Mouse (Mus musculus) myocyte (in vitro differentiated cells): ENCODE results near the gene Gm21885.

Source experiments
- CEBPB ChIP-seq: IDR thresholded peaks from 2 replicates; pipeline ENCODE4 v1.6.1; 2011; ENCODE audit warnings: mild to moderate bottlenecking, moderate library complexity; ENCODE audit not compliant: poor library complexity, insufficient read depth, severe bottlenecking
- E2F4 ChIP-seq: IDR thresholded peaks from one replicate; pipeline ENCODE4 v1.6.1; 2011; ENCODE audit warnings: mild to moderate bottlenecking, control low read depth, moderate library complexity; ENCODE audit not compliant: insufficient read depth
- MAX ChIP-seq: IDR thresholded peaks from one replicate; pipeline ENCODE4 v1.6.1; 2011; ENCODE audit warnings: low read depth, mild to moderate bottlenecking, control low read depth
- MYOD1 ChIP-seq, 3 experiments: IDR thresholded peaks; one replicate each; pipeline ENCODE4 v1.6.1; 2011; ENCODE audit warnings: control low read depth in 2 of 3, low read depth in 2 of 3, mild to moderate bottlenecking in 2 of 3, moderate library complexity in 1 of 3; ENCODE audit not compliant: insufficient read length in 2 of 3, control insufficient read depth in 1 of 3
- MYOG ChIP-seq, 3 experiments: IDR thresholded peaks; one replicate each; pipeline ENCODE4 v1.6.1; 2011; ENCODE audit warnings: control low read depth in 2 of 3, low read depth in 2 of 3, mild to moderate bottlenecking in 2 of 3; ENCODE audit not compliant: insufficient read length in 2 of 3, control insufficient read depth in 1 of 3, insufficient read depth in 1 of 3
- POLR2A ChIP-seq: IDR thresholded peaks from one replicate; pipeline ENCODE4 v1.6.1; 2011; ENCODE audit warnings: low read depth, mild to moderate bottlenecking, control low read depth, moderate library complexity; ENCODE audit not compliant: insufficient read length
- POLR2AphosphoS2 ChIP-seq: IDR thresholded peaks from one replicate; pipeline ENCODE4 v1.6.1; 2011; ENCODE audit warnings: low read depth, control low read depth; ENCODE audit not compliant: insufficient read length
- REST ChIP-seq: IDR thresholded peaks from one replicate; pipeline ENCODE4 v1.6.1; 2011; ENCODE audit warnings: mild to moderate bottlenecking, control low read depth, moderate library complexity; ENCODE audit not compliant: insufficient read depth, insufficient read length
- SRF ChIP-seq: IDR thresholded peaks from one replicate; pipeline ENCODE4 v1.6.1; 2011; ENCODE audit warnings: low read depth; ENCODE audit not compliant: control insufficient read depth, insufficient read length
- TCF12 ChIP-seq: IDR thresholded peaks from one replicate; pipeline ENCODE4 v1.6.1; 2011; ENCODE audit warnings: mild to moderate bottlenecking, control low read depth; ENCODE audit not compliant: poor library complexity, insufficient read depth, severe bottlenecking
- TCF3 ChIP-seq: IDR thresholded peaks from one replicate; pipeline ENCODE4 v1.6.1; 2011; ENCODE audit warnings: low read depth, control low read depth; ENCODE audit not compliant: insufficient read length
- USF1 ChIP-seq: IDR thresholded peaks from one replicate; pipeline ENCODE4 v1.6.1; 2011; ENCODE audit warnings: low read depth, mild to moderate bottlenecking, control low read depth, moderate library complexity

DNA sequence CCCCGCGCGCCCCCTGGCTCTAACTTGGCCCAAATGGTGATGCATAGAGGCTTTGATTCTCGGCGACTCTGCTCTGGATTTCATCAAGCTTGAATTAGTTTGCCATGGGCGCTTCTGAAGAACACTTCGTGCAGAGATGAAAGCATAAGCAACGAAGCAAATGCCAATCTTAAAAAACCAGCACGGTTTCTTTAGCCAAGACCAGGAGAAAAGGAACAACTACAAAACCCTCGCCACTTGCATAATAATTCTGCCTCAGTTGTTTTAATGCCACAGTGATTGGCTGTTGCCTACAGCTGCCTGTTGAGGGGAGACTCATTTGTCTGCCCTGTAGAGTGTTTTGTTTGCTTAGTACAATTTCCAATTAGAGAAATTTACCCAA is 47.0 kb downstream of the Gm21885 start:
- TF ChIP-seq MAX: no peak
- TF ChIP-seq POLR2A: no peak
- no peak for TF ChIP-seq POLR2AphosphoS2
- TF ChIP-seq TCF3: no peak
- no peak for TF ChIP-seq E2F4
- TF ChIP-seq TCF12: no peak
- TF ChIP-seq USF1: no peak
- TF ChIP-seq SRF: no peak
- TF ChIP-seq MYOD1 (IDR thresholded peaks at IDR 0.05; ENCODE audit: control insufficient read depth in 1 of 3, insufficient read length in 2 of 3, low read depth in 2 of 3): no peak
- no peak for TF ChIP-seq CEBPB
- no peak for TF ChIP-seq REST
- no peak for TF ChIP-seq MYOG (IDR thresholded peaks at IDR 0.05; ENCODE audit: control insufficient read depth in 1 of 3, insufficient read depth in 1 of 3, insufficient read length in 2 of 3, low read depth in 2 of 3)
